Comparison of ENCODE assay signal across 8 mouse cellular contexts in the genomic region with DNA sequence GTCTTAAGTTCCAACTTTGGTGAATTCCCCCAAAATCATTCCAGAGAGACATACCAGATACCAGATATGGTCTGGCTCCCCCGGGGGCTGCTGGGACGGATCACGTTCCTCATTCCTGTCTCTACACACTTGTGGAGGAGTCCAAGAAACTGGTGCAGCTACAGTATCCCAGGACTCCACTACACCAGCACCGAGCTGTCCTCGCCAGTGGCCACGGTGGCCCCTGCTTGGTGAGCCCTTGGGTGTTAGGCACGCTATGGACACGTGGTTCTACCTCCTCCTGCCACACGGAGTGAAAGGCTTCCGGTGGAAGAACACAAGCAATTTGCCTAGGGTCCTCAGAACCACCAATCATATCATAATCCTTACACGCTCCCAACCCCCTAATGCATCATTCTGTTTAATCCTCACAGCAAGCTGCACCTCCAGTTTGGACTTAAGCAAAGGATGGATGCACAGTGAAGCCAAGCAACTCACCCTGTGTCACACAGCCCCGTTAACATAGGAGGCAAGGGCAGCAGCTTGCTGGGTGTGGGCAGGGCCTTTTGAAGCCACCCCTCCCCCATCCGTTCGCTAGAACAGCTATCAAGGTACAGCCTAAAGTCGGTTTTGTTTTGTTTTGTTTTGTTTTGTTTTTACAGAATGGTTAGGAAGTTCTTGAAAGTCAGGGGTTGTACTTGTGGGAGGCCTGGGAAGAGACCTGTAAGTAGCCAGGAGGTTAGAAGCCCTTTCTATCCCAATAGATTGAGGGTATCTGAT. TPM values are rescaled to one million over a fixed set of nuclear protein-coding genes. Genes with fewer than 3 reads are reported as not detected.
A peak's percentile ranks its signal among the peaks of the same experiment; 100 is the strongest.
DNase-seq lines count a peak whose midpoint lies in the region; ATAC-seq and TF ChIP-seq lines count a peak whose summit lies in the region.

No protein-coding gene starts in this region.

- DNase-seq in kidney, postnatal 0 days (ENCODE audit: low spot score) = no peak
- no peak for DNase-seq in kidney, postnatal 25 days
- DNase-seq in embryonic facial prominence, embryonic 11.5 days (ENCODE audit: low spot score) = peak; percentile 42
- DNase-seq in midbrain, postnatal 0 days (ENCODE audit: low spot score) = no peak
- no peak for DNase-seq in urinary bladder, postnatal 14 days (ENCODE audit: low spot score)
- DNase-seq in natural killer cell, adult 2 months (ENCODE audit: low spot score in 2 of 2) = no peak
- DNase-seq in right cerebral cortex, postnatal 36 days (ENCODE audit: low spot score in 2 of 2) = no peak

- H3K4me1 ChIP-seq in kidney, postnatal 0 days (replicated peaks; ENCODE audit: insufficient read depth, low read length) = peaks cover 19% of the 10 kb centered on the region; the same call in 1 of the 2 replicates
- H3K4me1 ChIP-seq in embryonic facial prominence, embryonic 11.5 days (ENCODE audit: control insufficient read depth, insufficient read depth, low read length) = peaks cover 20% of the 10 kb centered on the region
- peaks cover 11% of the 10 kb centered on the region; the same call in 1 of the 2 replicates for H3K4me1 ChIP-seq in midbrain, postnatal 0 days (ENCODE audit: insufficient read depth, low read length)

- 25% methylated on average over 15 of the region's 15 CpGs for WGBS in kidney, postnatal 0 days
- 24% methylated on average over 15 of the region's 15 CpGs for WGBS in embryonic facial prominence, embryonic 11.5 days
- WGBS in midbrain, postnatal 0 days = 30% methylated on average over 15 of the region's 15 CpGs

- no peaks in the 10 kb centered on the region for H3K9me3 ChIP-seq in kidney, postnatal 0 days (replicated peaks; ENCODE audit: low read length)
- H3K9me3 ChIP-seq in embryonic facial prominence, embryonic 11.5 days (replicated peaks; ENCODE audit: control insufficient read depth, low read length) = no peaks in the 10 kb centered on the region
- no peaks in the 10 kb centered on the region for H3K9me3 ChIP-seq in midbrain, postnatal 0 days (ENCODE audit: low read length)

- H3K4me2 ChIP-seq in kidney, postnatal 0 days (ENCODE audit: low read length) = peak overlapping the region; percentile 60
- peak overlapping the region; percentile 39 for H3K4me2 ChIP-seq in embryonic facial prominence, embryonic 11.5 days (ENCODE audit: low read depth, low read length)
- H3K4me2 ChIP-seq in midbrain, postnatal 0 days (ENCODE audit: low read depth, low read length, poor library complexity, severe bottlenecking) = peak overlapping the region; percentile 32

- no peaks in the 10 kb centered on the region for H3K36me3 ChIP-seq in kidney, postnatal 0 days (ENCODE audit: insufficient read depth, low read length)
- no peaks in the 10 kb centered on the region for H3K36me3 ChIP-seq in embryonic facial prominence, embryonic 11.5 days (replicated peaks; ENCODE audit: control insufficient read depth, insufficient read depth, low read depth, low read length)
- H3K36me3 ChIP-seq in midbrain, postnatal 0 days (ENCODE audit: insufficient read depth, low read length) = no peaks in the 10 kb centered on the region

- no peak overlapping the region for H3K27ac ChIP-seq in kidney, postnatal 0 days
- peak overlapping the region; percentile 72 for H3K27ac ChIP-seq in embryonic facial prominence, embryonic 11.5 days (replicated peaks; ENCODE audit: low read depth, low read length)
- H3K27ac ChIP-seq in midbrain, postnatal 0 days (ENCODE audit: low read depth, low read length) = no peak overlapping the region

- peak; percentile 55 for ATAC-seq in kidney, postnatal 0 days (replicated peaks; ENCODE audit: low FRiP score, low read depth)
- no peak for ATAC-seq in embryonic facial prominence, embryonic 11.5 days (replicated peaks; ENCODE audit: insufficient number of reproducible peaks, low FRiP score, low TSS enrichment, low read depth)
- ATAC-seq in inflammation-experienced regulatory T-cells, adult 6 months = peak; percentile 46
- ATAC-seq in midbrain, postnatal 0 days (ENCODE audit: low FRiP score) = no peak

- no peaks in the 10 kb centered on the region for H3K27me3 ChIP-seq in kidney, postnatal 0 days (ENCODE audit: insufficient read depth, low read length)
- H3K27me3 ChIP-seq in embryonic facial prominence, embryonic 11.5 days (ENCODE audit: control insufficient read depth, insufficient read depth, low read length) = no peaks in the 10 kb centered on the region
- no peaks in the 10 kb centered on the region for H3K27me3 ChIP-seq in midbrain, postnatal 0 days (ENCODE audit: insufficient read depth, low read length)

- TF ChIP-seq CTCF in kidney, postnatal 0 days (IDR thresholded peaks at IDR 0.05; ENCODE audit: low read depth) = no peak
- no peak for TF ChIP-seq CTCF in midbrain, postnatal 0 days (IDR thresholded peaks at IDR 0.05)

- peak overlapping the region; percentile 52; the same call in 1 of the 2 replicates for H3K9ac ChIP-seq in kidney, postnatal 0 days (ENCODE audit: low read depth, low read length)
- peak overlapping the region; percentile 29 for H3K9ac ChIP-seq in embryonic facial prominence, embryonic 11.5 days (replicated peaks; ENCODE audit: low read length)
- H3K9ac ChIP-seq in midbrain, postnatal 0 days (replicated peaks; ENCODE audit: low read length, poor library complexity, severe bottlenecking) = no peak overlapping the region

- H3K4me3 ChIP-seq in kidney, postnatal 0 days (replicated peaks; ENCODE audit: low read depth, low read length) = no peak overlapping the region
- H3K4me3 ChIP-seq in embryonic facial prominence, embryonic 11.5 days (ENCODE audit: low read depth, low read length) = peak overlapping the region; percentile 16
- peak overlapping the region; percentile 6; the same call in 1 of the 2 replicates for H3K4me3 ChIP-seq in midbrain, postnatal 0 days (ENCODE audit: low read depth, low read length)

RNA-seq across cellular contexts. Expression of gene Wfikkn2, which starts 2.2 kb away (rescaled TPM):
- 1.0 and 1.2 TPM in 2 replicates for polyA plus RNA-seq in kidney, postnatal 0 days (2015; fragmentation: Nextera tagmentation; extraction: Ambion mirVana)
- 4.2 and 5.0 TPM in 2 replicates for polyA plus RNA-seq in embryonic facial prominence, embryonic 11.5 days (2014; fragmentation: Nextera tagmentation; extraction: Ambion mirVana)
- polyA plus RNA-seq in inflammation-experienced regulatory T-cells, adult 6 months (2017; shearing (Covaris generic)) = 1 to 10 TPM in 2 of 3 experiments, under 1 TPM in 1; 0.10 to 1.5 (median 1.2) TPM
- total RNA-seq in midbrain, postnatal 0 days (2014; rRNA removed) = 5.0 and 10.0 TPM in 2 replicates
- 2.6 and 2.7 TPM in 2 replicates for polyA plus RNA-seq in midbrain, postnatal 0 days (2015; fragmentation: Nextera tagmentation; extraction: Ambion mirVana)

RNA-seq across cellular contexts. Expression of gene Tob1, which starts 32.3 kb away (rescaled TPM):
- polyA plus RNA-seq in kidney, postnatal 0 days (2015; fragmentation: Nextera tagmentation; extraction: Ambion mirVana) = 55.2 and 56.6 TPM in 2 replicates
- polyA plus RNA-seq in embryonic facial prominence, embryonic 11.5 days (2014; fragmentation: Nextera tagmentation; extraction: Ambion mirVana) = 32.0 and 32.8 TPM in 2 replicates
- polyA plus RNA-seq in inflammation-experienced regulatory T-cells, adult 6 months (2017; shearing (Covaris generic)) = 1 to 10 TPM; 4.3 to 6.7 (median 5.3) TPM
- 15.6 and 20.4 TPM in 2 replicates for total RNA-seq in midbrain, postnatal 0 days (2014; rRNA removed)
- polyA plus RNA-seq in midbrain, postnatal 0 days (2015; fragmentation: Nextera tagmentation; extraction: Ambion mirVana) = 25.5 and 27.9 TPM in 2 replicates

RNA-seq across cellular contexts. Expression of gene Gm21885, which starts 38.1 kb away (rescaled TPM):
- polyA plus RNA-seq in kidney, postnatal 0 days (2015; fragmentation: Nextera tagmentation; extraction: Ambion mirVana) = 0.28 and 0.71 TPM in 2 replicates
- polyA plus RNA-seq in embryonic facial prominence, embryonic 11.5 days (2014; fragmentation: Nextera tagmentation; extraction: Ambion mirVana) = 0.29 TPM in 1 of 2 replicates, not detected in the other
- 1 to 10 TPM; 1.6 to 1.7 (median 1.7) TPM for polyA plus RNA-seq in inflammation-experienced regulatory T-cells, adult 6 months (2017; shearing (Covaris generic))
- total RNA-seq in midbrain, postnatal 0 days (2014; rRNA removed) = not detected in 2 replicates
- not detected in 2 replicates for polyA plus RNA-seq in midbrain, postnatal 0 days (2015; fragmentation: Nextera tagmentation; extraction: Ambion mirVana)

Comparison
In these comparisons a context has a peak if more than half of its experiments do, and no peak if none do; other contexts are left out.
1. ATAC-seq: peak in kidney, postnatal 0 days (single experiment) and inflammation-experienced regulatory T-cells, adult 6 months (single experiment); none in embryonic facial prominence, embryonic 11.5 days (single experiment) and midbrain, postnatal 0 days (single experiment).
2. Peak in every context shown above with its lines, with median percentiles within 50 percentile points of each other: H3K4me2 ChIP-seq.